Mouse (Mus musculus): Measurements from ENCODE around the gene Flrt2.
"Not testable (repeated sequence)": the region's sequence is repeated elsewhere in the genome, so short reads cannot be mapped to it uniquely, and the experiment has no call there.

The Flrt2 gene

GRCm38 (mm10) chr12:95691961-95692767 lies at the start of gene Flrt2:
Gene Flrt2, plus strand, starts transcription at chr12:95692226.
- peak; percentile 59 to 62 for DNase-seq (ENCODE audit: low spot score in 2 of 2)

DNA sequence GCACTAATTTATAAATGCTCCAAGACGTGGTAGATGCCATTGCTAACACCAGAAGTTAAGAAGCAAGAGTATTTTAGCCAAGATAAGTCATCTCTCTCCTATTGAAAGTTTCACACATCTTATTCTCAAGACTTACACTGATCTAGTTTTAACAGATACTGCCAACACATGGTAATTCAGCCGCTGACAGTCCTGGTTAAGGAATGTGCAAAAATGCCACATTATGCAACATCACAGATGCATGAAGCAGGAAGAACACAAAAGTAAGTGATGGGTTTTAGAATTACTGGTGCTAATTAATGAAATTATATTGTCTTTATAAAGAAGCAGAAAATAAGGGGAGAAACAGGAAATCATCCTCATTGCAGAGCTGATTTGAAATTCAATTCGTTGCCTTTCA lies 49.8 kb upstream of the Flrt2 start:
- DNase-seq (ENCODE audit: low spot score in 2 of 2), result no peak

DNA sequence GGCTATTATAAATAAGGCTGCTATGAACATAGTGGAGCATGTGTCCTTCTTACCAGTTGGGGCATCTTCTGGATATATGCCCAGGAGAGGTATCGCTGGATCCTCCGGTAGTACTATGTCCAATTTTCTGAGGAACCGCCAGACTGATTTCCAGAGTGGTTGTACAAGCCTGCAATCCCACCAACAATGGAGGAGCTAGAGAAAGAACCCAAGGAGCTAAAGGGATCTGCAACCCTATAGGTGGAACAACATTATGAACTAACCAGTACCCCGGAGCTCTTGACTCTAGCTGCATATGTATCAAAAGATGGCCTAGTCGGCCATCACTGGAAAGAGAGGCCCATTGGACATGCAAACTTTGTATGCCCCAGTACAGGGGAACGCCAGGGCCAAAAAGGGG lies 44.8 kb upstream of the Flrt2 start:
- DNase-seq (ENCODE audit: low spot score in 2 of 2), result not testable (repeated sequence)

- no peak for DNase-seq (ENCODE audit: low spot score in 2 of 2)
Measured at GRCm38 (mm10) chr12:95652172-95653156, 39.6 kb upstream of the Flrt2 start.

- DNase-seq (ENCODE audit: low spot score in 2 of 2), result no peak
Measured at GRCm38 (mm10) chr12:95656594-95656993, 35.4 kb upstream of the Flrt2 start.

DNA sequence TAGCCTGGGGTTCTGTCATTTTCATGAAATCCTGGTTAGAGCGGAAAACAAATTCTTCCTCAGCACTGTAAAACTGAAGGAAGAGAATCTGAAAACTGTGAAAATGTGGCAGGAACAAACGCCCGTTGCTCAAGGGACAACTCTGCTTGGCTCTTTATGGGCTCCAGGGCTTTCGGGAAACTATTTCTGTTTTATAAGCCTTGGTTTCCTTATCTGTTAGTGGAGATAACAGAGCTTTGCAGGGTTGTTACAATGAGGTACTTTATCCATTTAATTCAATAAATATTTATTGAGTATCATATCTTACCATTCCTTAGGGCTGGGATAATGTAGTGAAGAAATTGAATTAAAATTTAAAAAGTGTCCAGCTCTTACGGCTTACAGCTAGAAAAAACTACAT lies 24.7 kb upstream of the Flrt2 start:
- DNase-seq (ENCODE audit: low spot score in 2 of 2), result no peak

GRCm38 (mm10) chr12:95675711-95676110 lies 16.3 kb upstream of the Flrt2 start:
- DNase-seq (ENCODE audit: low spot score in 2 of 2), result no peak

DNA sequence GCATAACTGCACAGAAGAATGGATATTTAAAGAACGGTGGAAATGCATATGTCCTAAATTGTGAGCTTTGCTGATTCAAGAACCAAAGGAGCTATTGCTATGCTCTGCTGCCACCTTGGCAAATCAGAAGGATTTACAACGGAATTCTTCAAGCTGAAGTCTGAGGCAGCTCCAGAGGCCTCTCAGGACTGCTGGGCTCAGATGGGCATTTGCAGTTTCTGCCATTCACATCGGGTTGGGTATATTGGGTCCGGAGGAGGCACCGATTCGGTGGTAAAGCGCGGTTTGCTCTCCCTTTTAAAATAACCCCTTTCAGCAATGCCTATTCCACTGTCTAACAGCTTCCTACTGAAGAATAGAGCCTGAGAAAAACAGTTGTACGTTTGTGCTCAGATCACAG lies 1.2 kb upstream of the Flrt2 start:
- DNase-seq (ENCODE audit: low spot score in 2 of 2), result peak in 1 of 2 experiments; percentile 47

- DNase-seq (ENCODE audit: low spot score in 2 of 2), result peak in 1 of 2 experiments; percentile 20
Measured at GRCm38 (mm10) chr12:95692948-95693650, 1.1 kb downstream of the Flrt2 start.

DNA sequence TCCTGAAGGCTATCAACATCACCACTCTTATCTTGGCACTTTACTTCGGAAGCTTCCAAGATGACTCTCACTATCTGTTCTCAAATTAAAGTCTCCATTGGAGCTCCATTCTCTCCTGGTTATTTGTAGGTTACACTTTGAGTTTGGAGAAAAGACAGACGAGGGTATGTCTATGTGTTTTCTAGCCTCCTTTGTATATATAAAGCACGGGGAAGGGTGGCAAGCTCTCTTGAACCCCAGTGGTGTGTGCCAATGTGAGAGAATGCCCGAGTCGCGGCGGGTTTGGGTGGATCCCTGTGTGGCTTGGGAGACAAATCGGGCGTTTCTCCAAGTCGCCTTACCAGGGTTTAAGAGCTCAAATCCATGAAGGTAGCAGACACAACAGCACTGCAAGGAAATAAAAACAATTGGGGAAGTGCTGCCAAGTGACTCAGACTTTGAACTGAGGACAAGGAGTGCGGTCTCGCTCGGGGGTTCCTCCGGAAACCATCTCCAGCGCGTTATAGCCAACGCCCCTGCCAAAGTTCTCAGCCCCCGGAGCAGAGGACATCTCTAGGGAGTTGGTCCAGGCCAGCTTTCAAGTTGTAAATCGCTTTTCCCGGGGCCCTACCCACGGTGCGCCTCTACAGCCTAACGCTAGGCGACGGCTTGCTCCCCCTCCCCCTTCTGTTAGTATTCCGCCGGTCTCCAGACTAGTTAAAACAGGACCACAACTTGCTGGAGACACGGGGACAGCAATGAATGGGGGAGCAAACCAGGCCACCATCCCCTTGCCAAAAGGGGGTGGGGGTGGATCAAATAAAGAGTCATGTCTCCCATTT lies 1.8 kb downstream of the Flrt2 start:
- DNase-seq (ENCODE audit: low spot score in 2 of 2), result peak; percentile 64 to 73

DNA sequence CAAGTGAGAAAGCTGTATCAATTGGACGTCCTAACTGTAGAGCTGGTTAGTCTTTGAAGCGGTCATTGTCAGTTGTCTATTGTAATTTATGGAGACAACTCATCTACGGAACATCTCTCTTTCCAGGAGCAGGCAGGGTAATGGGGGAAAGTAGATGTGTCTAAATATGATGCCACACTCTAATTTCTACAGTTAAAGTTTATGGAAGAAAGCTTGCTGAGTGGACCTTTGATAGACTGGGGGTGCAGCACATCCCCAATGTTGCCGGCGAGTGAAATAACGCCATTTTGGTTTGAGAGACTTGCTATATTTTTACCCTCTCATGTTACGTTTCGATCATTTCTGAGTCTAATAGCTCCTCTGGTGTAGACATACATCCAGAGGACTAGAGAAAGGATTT lies 2.5 kb downstream of the Flrt2 start:
- DNase-seq (ENCODE audit: low spot score in 2 of 2), result no peak

DNA sequence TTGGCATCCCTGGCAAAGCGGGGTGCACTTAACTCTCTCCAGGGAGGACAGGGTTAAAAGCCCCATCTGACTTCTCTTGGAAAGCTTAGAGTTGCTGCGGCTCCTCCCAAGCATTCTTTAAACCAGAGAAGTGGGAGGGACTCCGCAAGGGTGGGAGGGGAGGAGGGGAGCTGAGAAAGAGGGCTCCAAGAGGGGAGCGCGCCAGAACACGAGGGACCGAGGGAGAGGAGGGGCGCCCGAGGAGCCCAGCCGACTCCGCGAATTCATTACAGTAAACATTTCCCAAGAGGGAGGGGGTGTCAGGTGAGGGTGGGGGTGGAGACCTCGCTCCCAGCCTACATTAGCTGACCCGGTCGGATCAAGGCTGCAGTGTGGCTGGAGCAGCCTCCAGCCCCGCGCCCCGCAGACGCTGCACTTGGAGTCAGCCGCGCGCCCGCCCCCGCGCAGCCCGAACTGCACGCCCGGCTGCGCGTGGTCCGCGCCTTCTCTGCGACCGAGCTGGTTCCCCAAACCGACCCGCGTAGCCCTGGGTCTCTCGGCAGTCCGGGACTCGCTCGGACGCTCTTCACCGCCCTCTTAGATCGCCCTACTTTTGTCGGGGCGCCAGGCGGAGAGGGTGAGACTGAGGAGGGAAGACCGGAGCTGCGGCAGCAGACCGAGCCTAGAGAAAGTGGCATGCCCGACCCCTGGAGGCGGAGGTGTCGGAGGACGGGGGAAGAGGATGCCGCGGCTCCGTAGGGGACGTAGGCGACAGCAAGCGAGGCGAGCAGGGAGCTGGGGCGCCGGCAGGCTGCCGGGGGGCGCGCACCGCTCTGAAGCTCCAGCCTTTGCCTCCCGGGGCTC lies 3.2 kb downstream of the Flrt2 start:
- peak; percentile 80 to 82 for DNase-seq (ENCODE audit: low spot score in 2 of 2)

DNA sequence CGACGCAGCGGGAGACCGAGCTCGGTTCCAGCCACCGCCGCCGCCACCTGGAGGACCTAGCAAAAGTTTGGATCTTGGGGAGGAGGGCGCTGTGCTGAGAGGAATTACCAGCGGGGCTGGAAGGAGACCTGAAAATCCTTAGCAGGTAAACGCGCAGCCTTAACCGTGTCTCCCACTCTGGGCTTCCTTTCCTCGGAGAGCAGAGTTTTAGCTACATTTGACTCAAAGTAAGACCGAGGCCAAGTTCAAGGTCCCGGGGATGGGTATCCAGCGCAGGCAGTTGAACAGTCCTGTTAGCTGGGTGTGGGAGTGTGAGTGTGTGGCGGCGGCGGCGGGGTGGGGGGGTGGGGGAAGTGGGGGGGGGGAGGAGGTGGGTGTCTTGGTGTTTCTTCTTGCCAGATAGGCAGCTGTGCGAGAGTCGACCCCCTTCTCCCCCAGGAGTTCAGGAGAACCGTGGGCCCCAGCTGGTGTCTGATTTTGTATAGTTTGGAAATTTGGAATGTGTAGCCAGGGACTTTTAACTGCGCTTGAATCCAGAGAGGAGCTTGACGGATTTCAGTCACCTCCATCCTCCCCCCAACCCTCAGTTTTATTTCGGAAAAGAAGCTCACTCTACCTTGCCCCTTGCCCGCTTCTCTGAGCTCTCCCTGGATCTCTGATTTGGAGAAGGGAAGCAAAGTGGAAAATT lies 4.0 kb downstream of the Flrt2 start:
- no peak for DNase-seq (ENCODE audit: low spot score in 2 of 2)

DNA sequence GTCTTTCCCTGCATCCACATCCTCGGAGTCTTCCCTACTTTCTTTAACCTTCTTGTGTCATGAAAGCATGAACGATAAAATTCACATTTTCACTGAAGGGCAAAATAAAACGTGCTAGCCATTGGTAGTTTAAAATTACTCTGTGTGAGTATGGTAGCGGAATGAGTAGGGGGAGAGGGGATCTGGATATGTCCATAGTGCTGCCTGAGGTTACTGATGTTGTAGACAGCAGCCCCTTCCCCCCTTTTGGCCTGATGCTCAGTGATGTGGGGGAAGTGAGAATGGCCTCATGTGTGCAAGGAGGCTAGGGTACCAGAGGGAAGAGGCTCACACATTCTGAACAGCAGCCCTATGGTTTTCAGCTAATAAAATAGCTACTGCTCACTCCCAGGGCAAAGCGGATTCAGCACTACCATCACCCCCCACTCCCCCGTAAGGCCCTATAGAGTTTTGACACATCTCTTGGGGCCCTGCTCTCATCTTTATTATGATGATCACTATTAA lies 4.5 kb downstream of the Flrt2 start:
- peak in 1 of 2 experiments; percentile 25 for DNase-seq (ENCODE audit: low spot score in 2 of 2)

DNA sequence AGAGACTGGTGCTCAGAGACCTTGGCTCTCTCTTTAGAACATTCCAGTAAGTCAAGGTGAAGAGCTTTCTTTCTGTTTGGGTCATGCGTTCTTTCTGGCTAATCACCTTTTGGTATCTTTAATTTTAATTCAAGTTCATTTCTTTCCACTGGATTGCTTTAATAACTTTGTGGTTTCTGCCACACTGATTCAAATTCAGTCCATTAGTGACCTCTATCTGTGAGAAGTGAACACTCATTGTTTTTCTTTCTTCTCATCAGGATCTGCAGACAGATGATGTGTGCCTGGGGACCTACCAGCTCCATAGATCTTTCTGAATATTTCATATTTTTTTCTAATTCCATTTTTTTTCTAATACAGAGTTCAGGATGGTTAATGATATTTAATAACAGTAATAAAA lies 6.5 kb downstream of the Flrt2 start:
- DNase-seq (ENCODE audit: low spot score in 2 of 2), result no peak

DNA sequence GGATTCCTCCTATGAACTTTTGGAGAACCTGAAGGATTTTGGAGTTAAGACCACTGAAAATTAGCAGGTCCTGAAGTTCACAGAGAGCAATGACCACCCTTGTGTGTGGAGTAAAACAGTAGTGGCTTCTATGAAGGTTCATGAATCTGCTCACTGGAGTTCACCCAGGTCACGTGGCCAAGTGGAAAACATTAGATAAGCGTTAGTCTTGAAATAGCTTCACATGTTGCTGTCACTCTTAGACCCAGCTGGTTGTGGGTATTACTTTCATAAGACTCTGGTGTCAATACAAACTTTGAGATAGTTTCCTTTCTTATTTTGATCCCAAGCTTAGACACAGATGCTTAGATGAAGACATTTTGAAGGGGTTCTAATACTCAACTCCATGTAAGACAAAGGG lies 8.7 kb downstream of the Flrt2 start:
- no peak for DNase-seq (ENCODE audit: low spot score in 2 of 2)

- no peak for DNase-seq (ENCODE audit: low spot score in 2 of 2)
Measured at GRCm38 (mm10) chr12:95701580-95701979, 9.6 kb downstream of the Flrt2 start.

DNA sequence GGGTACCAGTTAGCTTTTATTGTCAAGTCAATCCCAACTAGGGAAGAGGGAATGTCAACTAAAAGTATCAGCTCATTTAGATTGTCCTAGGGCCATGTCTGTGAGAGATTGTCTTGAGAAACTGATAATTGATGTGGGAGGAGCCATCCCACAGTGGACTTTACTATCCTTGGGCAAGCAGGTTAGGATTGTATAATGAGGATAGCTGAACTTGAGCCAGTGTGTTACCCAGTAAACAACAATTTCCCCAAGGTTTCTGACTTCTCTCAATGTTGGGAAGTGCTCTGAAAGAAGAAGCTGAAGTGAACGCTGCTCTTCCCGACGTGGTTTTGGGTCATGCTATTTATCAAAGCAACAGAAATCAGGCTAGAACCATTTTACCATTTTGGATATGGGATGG lies 13.0 kb downstream of the Flrt2 start:
- no peak for DNase-seq (ENCODE audit: low spot score in 2 of 2)

- no peak for DNase-seq (ENCODE audit: low spot score in 2 of 2)
Measured at GRCm38 (mm10) chr12:95723265-95723664, 31.2 kb downstream of the Flrt2 start.
